Mouse (Mus musculus) liver, adult 2 months (tissue): ENCODE results near the gene Clnk.

ENCODE experiments used
- CTCF ChIP-seq: fragments of 200-500 bp; IDR thresholded peaks from 2 replicates; pipeline ENCODE4 v1.5.1; 2011; ENCODE audit warnings: low read depth, low read length, control low read depth
- POLR2A ChIP-seq: fragments of 200-500 bp; IDR thresholded peaks from 2 replicates; pipeline ENCODE4 v1.6.1; 2011; ENCODE audit warnings: low read length, control low read depth; ENCODE audit not compliant: insufficient read depth; ENCODE audit errors: extremely low read depth

- TF ChIP-seq CTCF: no peak
- TF ChIP-seq POLR2A: no peak
Observed at GRCm38 (mm10) chr5:38850171-38850570, 26.4 kb downstream of the Clnk start.
